Mouse (Mus musculus) myocyte (in vitro differentiated cells): Measurements from ENCODE around the gene 1700013G24Rik. TPM values are rescaled to one million over a fixed set of nuclear protein-coding genes. Genes with fewer than 3 reads are reported as not detected.
A peak's percentile ranks its signal among the peaks of the same experiment; 100 is the strongest.

ENCODE experiments used
- H3K27me3 ChIP-seq: one replicate; pipeline ENCODE4 v1.6.1; 2011; ENCODE audit not compliant: control insufficient read depth, insufficient read depth, insufficient read length
- H3K36me3 ChIP-seq: one replicate; pipeline ENCODE4 v1.6.1; 2011; ENCODE audit not compliant: control insufficient read depth, insufficient read depth
- H3K4me2 ChIP-seq: one replicate; pipeline ENCODE4 v1.6.1; 2011; ENCODE audit warnings: low read depth, control low read depth
- H3K4me3 ChIP-seq: one replicate; pipeline ENCODE4 v1.5.1; 2011; ENCODE audit warnings: mild to moderate bottlenecking, control low read depth, moderate library complexity
- H3K79me2 ChIP-seq: one replicate; pipeline ENCODE4 v1.6.1; 2011; ENCODE audit not compliant: control insufficient read depth, insufficient read depth
- H3ac ChIP-seq: one replicate; pipeline ENCODE4 v1.6.1; 2011; ENCODE audit not compliant: control insufficient read depth, insufficient read length
- CEBPB ChIP-seq: IDR thresholded peaks from 2 replicates; pipeline ENCODE4 v1.6.1; 2011; ENCODE audit warnings: mild to moderate bottlenecking, moderate library complexity; ENCODE audit not compliant: poor library complexity, insufficient read depth, severe bottlenecking
- E2F4 ChIP-seq: IDR thresholded peaks from one replicate; pipeline ENCODE4 v1.6.1; 2011; ENCODE audit warnings: mild to moderate bottlenecking, control low read depth, moderate library complexity; ENCODE audit not compliant: insufficient read depth
- MAX ChIP-seq: IDR thresholded peaks from one replicate; pipeline ENCODE4 v1.6.1; 2011; ENCODE audit warnings: low read depth, mild to moderate bottlenecking, control low read depth
- MYOD1 ChIP-seq, 3 experiments: IDR thresholded peaks; one replicate each; pipeline ENCODE4 v1.6.1; 2011; ENCODE audit warnings: control low read depth in 2 of 3, low read depth in 2 of 3, mild to moderate bottlenecking in 2 of 3, moderate library complexity in 1 of 3; ENCODE audit not compliant: insufficient read length in 2 of 3, control insufficient read depth in 1 of 3
- MYOG ChIP-seq, 3 experiments: IDR thresholded peaks; one replicate each; pipeline ENCODE4 v1.6.1; 2011; ENCODE audit warnings: control low read depth in 2 of 3, low read depth in 2 of 3, mild to moderate bottlenecking in 2 of 3; ENCODE audit not compliant: insufficient read length in 2 of 3, control insufficient read depth in 1 of 3, insufficient read depth in 1 of 3
- POLR2A ChIP-seq: IDR thresholded peaks from one replicate; pipeline ENCODE4 v1.6.1; 2011; ENCODE audit warnings: low read depth, mild to moderate bottlenecking, control low read depth, moderate library complexity; ENCODE audit not compliant: insufficient read length
- POLR2AphosphoS2 ChIP-seq: IDR thresholded peaks from one replicate; pipeline ENCODE4 v1.6.1; 2011; ENCODE audit warnings: low read depth, control low read depth; ENCODE audit not compliant: insufficient read length
- REST ChIP-seq: IDR thresholded peaks from one replicate; pipeline ENCODE4 v1.6.1; 2011; ENCODE audit warnings: mild to moderate bottlenecking, control low read depth, moderate library complexity; ENCODE audit not compliant: insufficient read depth, insufficient read length
- SRF ChIP-seq: IDR thresholded peaks from one replicate; pipeline ENCODE4 v1.6.1; 2011; ENCODE audit warnings: low read depth; ENCODE audit not compliant: control insufficient read depth, insufficient read length
- TCF12 ChIP-seq: IDR thresholded peaks from one replicate; pipeline ENCODE4 v1.6.1; 2011; ENCODE audit warnings: mild to moderate bottlenecking, control low read depth; ENCODE audit not compliant: poor library complexity, insufficient read depth, severe bottlenecking
- TCF3 ChIP-seq: IDR thresholded peaks from one replicate; pipeline ENCODE4 v1.6.1; 2011; ENCODE audit warnings: low read depth, control low read depth; ENCODE audit not compliant: insufficient read length
- USF1 ChIP-seq: IDR thresholded peaks from one replicate; pipeline ENCODE4 v1.6.1; 2011; ENCODE audit warnings: low read depth, mild to moderate bottlenecking, control low read depth, moderate library complexity
- polyA plus RNA-seq: library from polyadenylated mRNA; unstranded; fragments of >200 nt; fragmentation: generic; extraction: Trizol; gene quantifications from one replicate; pipeline ENCODE4 v1.2.1, GENCODE M21; 2012; ENCODE audit warnings: missing spikeins

Gene 1700013G24Rik
- polyA plus RNA-seq, 1 experiment: 0.55 TPM

- TF ChIP-seq POLR2AphosphoS2 (peak; percentile 4), USF1 (peak; percentile 73), TCF12 (no peak), MYOG (IDR thresholded peaks at IDR 0.05; ENCODE audit: control insufficient read depth in 1 of 3, insufficient read depth in 1 of 3, insufficient read length in 2 of 3, low read depth in 2 of 3) (peak in 1 of 3 experiments; percentile 21), POLR2A (no peak), REST (no peak), E2F4 (no peak), CEBPB (no peak), MYOD1 (IDR thresholded peaks at IDR 0.05; ENCODE audit: control insufficient read depth in 1 of 3, insufficient read length in 2 of 3, low read depth in 2 of 3) (peak in 2 of 3 experiments; percentile 3 to 29), TCF3 (no peak), SRF (no peak)
- no peak overlapping the region for H3K4me3 ChIP-seq
Measured at GRCm38 (mm10) chr4:137494751-137495500, 41.8 kb downstream of the 1700013G24Rik start.

GRCm38 (mm10) chr4:137495501-137496100 lies 42.5 kb downstream of the 1700013G24Rik start:
- Histone ChIP-seq H3K79me2 (peaks cover 85% of the 10 kb centered on the region), H3ac (no peak overlapping the region), H3K36me3 (peaks cover 4% of the 10 kb centered on the region), H3K4me3 (no peak overlapping the region), H3K4me2 (peak overlapping the region; percentile 79), H3K27me3 (no peaks in the 10 kb centered on the region)
- TF ChIP-seq MYOD1 (IDR thresholded peaks at IDR 0.05; ENCODE audit: control insufficient read depth in 1 of 3, insufficient read length in 2 of 3, low read depth in 2 of 3) (no peak), MYOG (IDR thresholded peaks at IDR 0.05; ENCODE audit: control insufficient read depth in 1 of 3, insufficient read depth in 1 of 3, insufficient read length in 2 of 3, low read depth in 2 of 3) (no peak), SRF (no peak), POLR2AphosphoS2 (no peak), CEBPB (no peak), POLR2A (no peak), MAX (no peak), TCF3 (no peak), USF1 (no peak), REST (no peak), E2F4 (no peak), TCF12 (no peak)

More at GRCm38 (mm10) chr4:137494751-137495500, 41.8 kb downstream of the 1700013G24Rik start:
- Histone ChIP-seq H3K36me3 (peaks cover 6% of the 10 kb centered on the region), H3K79me2 (peaks cover 85% of the 10 kb centered on the region), H3ac (no peak overlapping the region), H3K27me3 (no peaks in the 10 kb centered on the region), H3K4me2 (peak overlapping the region; percentile 79)

GRCm38 (mm10) chr4:137497367-137497766 lies 44.3 kb downstream of the 1700013G24Rik start:
- Histone ChIP-seq H3K27me3 (no peaks in the 10 kb centered on the region), H3K36me3 (no peaks in the 10 kb centered on the region), H3K79me2 (peaks cover 83% of the 10 kb centered on the region), H3K4me3 (no peak overlapping the region), H3K4me2 (peak overlapping the region; percentile 53), H3ac (no peak overlapping the region)
- no peak for TF ChIP-seq POLR2AphosphoS2
- no peak for TF ChIP-seq MAX
- TF ChIP-seq SRF: no peak
- no peak for TF ChIP-seq E2F4
- no peak for TF ChIP-seq TCF3
- no peak for TF ChIP-seq CEBPB
- TF ChIP-seq TCF12: no peak
- no peak for TF ChIP-seq USF1
- TF ChIP-seq MYOD1 (IDR thresholded peaks at IDR 0.05; ENCODE audit: control insufficient read depth in 1 of 3, insufficient read length in 2 of 3, low read depth in 2 of 3): no peak
- TF ChIP-seq MYOG (IDR thresholded peaks at IDR 0.05; ENCODE audit: control insufficient read depth in 1 of 3, insufficient read depth in 1 of 3, insufficient read length in 2 of 3, low read depth in 2 of 3): no peak

GRCm38 (mm10) chr4:137497892-137498722 lies 45.0 kb downstream of the 1700013G24Rik start:
- H3K4me3 ChIP-seq: no peak overlapping the region
- peak overlapping the region; percentile 53 for H3K4me2 ChIP-seq
- no peaks in the 10 kb centered on the region for H3K27me3 ChIP-seq
- H3ac ChIP-seq: no peak overlapping the region
- peaks cover 81% of the 10 kb centered on the region for H3K79me2 ChIP-seq
- TF ChIP-seq REST (no peak), SRF (no peak), MYOG (IDR thresholded peaks at IDR 0.05; ENCODE audit: control insufficient read depth in 1 of 3, insufficient read depth in 1 of 3, insufficient read length in 2 of 3, low read depth in 2 of 3) (peak in 1 of 3 experiments; percentile 65), MYOD1 (IDR thresholded peaks at IDR 0.05; ENCODE audit: control insufficient read depth in 1 of 3, insufficient read length in 2 of 3, low read depth in 2 of 3) (peak; percentile 24 to 90 (median 82)), TCF3 (peak; percentile 14), CEBPB (no peak), POLR2A (no peak)
- H3K36me3 ChIP-seq: no peaks in the 10 kb centered on the region
